Mouse (Mus musculus) T-cell, adult 2 months (primary cell): Measurements from ENCODE around the gene Usp33.

Experiments
- DNase-seq: peaks from one replicate; pipeline ENCODE4 v3.0.0; 2022; ENCODE audit warnings: low spot score

Usp33 gene

DNA sequence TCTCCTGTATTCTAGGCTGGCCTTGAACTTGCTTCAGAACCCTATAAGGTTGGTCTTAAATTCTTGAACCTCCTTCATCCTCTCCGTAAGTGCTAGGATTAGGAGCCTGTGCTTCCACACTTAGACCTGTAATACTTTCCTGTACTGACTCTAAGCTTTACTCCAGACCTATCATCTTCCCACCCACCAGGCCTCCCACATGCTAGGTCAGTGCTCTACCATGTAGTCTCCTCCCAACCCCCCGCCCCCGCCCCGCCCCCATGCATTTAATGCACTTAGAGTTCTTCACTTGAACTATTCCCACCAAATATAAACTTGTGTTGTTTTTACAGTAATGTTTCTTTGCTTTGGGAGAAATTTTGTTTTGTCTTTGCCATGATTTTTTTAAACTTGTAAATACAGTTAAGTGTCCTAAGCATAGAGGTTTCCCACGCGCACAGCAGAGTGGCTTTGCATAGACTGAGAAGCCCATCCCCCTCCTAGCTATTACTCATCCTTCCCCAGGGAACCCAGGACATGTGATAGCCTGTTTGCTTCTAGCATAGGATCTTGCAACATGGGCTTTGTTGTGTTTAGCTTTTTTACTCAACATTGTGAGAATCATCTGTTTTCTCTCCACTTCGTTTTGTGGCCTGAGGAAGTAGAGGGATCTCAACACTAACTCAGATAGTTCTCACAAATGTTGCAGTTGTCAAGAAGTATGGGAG lies 55.8 kb downstream of the Usp33 start:
- no peak for DNase-seq

GRCm38 (mm10) chr3:152402671-152403066 lies 56.4 kb downstream of the Usp33 start:
- no peak for DNase-seq

GRCm38 (mm10) chr3:152403827-152404226 lies 57.5 kb downstream of the Usp33 start:
- no peak for DNase-seq

DNA sequence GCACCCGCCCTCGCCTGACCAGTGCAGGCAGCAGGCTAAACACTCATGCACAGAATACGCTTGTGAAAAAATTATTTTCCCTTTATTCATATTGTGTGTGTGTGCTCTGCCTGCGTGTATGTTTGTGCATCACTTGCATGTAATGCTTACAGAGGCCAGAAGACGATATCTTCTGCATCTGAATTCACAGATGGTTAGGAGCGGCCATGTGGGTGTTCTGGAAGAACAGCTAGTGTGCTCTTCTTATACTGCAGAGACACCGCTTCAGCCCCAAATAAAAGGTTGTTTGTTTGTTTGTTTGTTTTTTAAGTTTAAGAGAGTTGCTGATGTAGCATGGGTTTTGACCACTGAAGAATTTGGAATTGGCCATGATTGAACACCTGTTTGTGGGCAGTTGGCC lies 59.1 kb downstream of the Usp33 start:
- no peak for DNase-seq

- DNase-seq, result no peak
Observed at GRCm38 (mm10) chr3:152405978-152406640, 59.8 kb downstream of the Usp33 start.

DNA sequence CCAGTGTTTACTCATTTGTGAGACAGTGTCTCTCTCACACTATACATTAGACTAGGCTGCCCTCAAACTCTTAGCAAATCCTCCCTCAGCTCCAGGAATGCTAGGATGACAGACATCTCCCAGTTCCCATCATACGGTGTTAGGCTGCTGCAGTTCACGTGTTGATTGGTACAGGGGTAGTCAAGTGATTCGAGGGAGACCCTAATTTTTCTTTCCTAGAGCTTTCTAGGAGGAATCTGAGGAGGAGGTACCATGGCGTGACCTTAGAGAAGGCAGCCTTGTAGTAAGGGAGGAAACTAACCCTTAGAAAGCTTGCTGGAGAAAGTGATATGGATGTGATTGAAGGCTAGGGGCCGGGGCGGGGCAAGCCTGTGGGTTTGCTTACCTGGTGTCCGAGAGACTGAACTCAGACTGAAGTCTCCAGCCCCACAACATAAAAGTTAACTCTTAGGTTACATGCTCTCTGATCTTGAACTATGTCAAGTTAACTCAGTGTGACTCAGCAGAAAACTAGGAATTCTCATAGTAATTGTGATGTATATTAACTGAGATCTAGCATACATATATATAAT lies 64.8 kb downstream of the Usp33 start:
- DNase-seq, result no peak

DNA sequence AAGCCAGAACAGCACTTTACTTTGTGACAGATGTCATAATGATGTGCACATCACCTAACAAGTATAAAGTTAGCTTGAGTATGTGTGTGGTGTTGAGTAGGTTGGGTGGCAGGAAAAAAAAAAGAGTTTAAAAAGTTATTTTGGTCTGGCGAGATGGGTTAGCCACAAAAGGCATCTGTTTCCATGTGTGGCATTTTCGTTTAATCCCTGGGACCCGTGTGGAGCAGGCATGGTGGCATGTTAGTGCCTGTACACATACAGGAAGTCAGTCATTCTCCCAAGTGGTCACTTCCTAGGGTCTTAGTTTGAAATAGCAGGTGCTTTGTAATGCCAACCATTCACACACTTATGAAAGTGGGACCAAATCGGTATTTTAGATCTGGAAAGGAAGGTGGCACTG lies 66.1 kb downstream of the Usp33 start:
- DNase-seq, result no peak

GRCm38 (mm10) chr3:152428925-152429324 lies 82.6 kb downstream of the Usp33 start:
- no peak for DNase-seq

GRCm38 (mm10) chr3:152432677-152433076 lies 86.4 kb downstream of the Usp33 start:
- DNase-seq, result peak; percentile 29

DNA sequence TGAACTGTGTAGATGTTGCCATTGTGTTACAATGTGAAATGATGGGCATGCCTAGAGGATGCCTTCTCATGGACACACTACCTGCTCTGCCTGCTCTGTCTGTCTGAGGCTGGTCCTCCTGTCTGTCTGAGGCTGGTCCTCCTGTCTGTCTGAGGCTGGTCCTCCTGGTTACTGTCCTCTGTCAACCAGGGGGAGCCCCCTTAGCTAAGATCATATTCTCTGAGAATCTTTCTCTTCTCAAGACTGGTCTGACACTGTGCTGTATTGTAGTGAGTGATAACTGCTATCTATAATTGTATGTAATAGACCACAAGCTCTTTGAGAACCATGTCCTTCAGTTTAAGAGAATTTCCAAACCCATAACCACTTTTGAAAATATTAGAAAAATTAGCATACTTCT lies 89.3 kb downstream of the Usp33 start:
- no peak for DNase-seq

DNA sequence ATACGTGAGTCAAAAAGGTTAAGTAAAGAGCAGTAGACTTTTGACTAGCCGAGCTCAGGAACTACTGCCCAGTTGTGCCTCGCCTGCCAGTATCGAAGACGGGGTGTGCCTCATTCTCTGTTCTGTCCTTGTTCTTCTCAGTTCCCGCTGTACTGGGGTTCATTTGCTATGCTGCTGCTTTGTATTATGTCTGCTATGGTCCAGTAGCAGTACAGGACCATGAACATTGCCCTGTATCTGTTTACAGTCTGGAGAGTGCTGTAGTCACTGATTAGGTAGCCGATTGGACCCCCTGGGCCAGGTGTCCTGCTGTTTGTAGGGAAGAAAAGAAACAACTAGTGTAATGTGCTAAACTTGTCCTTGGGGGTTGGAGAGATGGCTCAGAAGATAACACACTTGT lies 91.8 kb downstream of the Usp33 start:
- no peak for DNase-seq

- DNase-seq, result peak; percentile 10
Observed at GRCm38 (mm10) chr3:152442795-152443194, 96.5 kb downstream of the Usp33 start.
